Mouse (Mus musculus) midbrain, postnatal 0 days (tissue): Measurements from ENCODE around the gene Pofut2. TPM values are rescaled to one million over a fixed set of nuclear protein-coding genes. Genes with fewer than 3 reads are reported as not detected.

Experiments used
- ATAC-seq: fragments of 200-750 bp; cut with Nextera tagmentation; 2 replicates; pipeline ENCODE4 v1.8.0; 2017; ENCODE audit warnings: moderate number of reproducible peaks, mild to moderate bottlenecking, moderate TSS enrichment, moderate library complexity; ENCODE audit not compliant: low FRiP score
- DNase-seq: peaks from one replicate; pipeline ENCODE4 v3.0.0-alpha.2; 2015; ENCODE audit warnings: low spot score
- H3K27ac ChIP-seq: fragments of 300-500 bp; sonication (generic); 2 replicates; pipeline ENCODE4 v1.5.1; 2014; ENCODE audit warnings: low read depth, mild to moderate bottlenecking, low read length, mixed read lengths
- H3K27me3 ChIP-seq: fragments of 300-500 bp; sonication (generic); 2 replicates; pipeline ENCODE4 v1.6.1; 2014; ENCODE audit warnings: low read length, control low read depth, mixed read lengths; ENCODE audit not compliant: insufficient read depth
- H3K36me3 ChIP-seq: fragments of 300-500 bp; sonication (generic); 2 replicates; pipeline ENCODE4 v1.6.1; 2014; ENCODE audit warnings: low read length, control low read depth, mixed read lengths; ENCODE audit not compliant: insufficient read depth
- H3K4me1 ChIP-seq: fragments of 300-500 bp; sonication (generic); 2 replicates; pipeline ENCODE4 v1.6.1; 2014; ENCODE audit warnings: mild to moderate bottlenecking, control low read depth, antibody characterized with exemption, low read length, mixed read lengths; ENCODE audit not compliant: insufficient read depth
- H3K4me2 ChIP-seq: fragments of 300-500 bp; sonication (generic); 2 replicates; pipeline ENCODE4 v1.6.1; 2014; ENCODE audit warnings: low read depth, mild to moderate bottlenecking, low read length, mixed read lengths; ENCODE audit not compliant: poor library complexity, severe bottlenecking
- H3K4me3 ChIP-seq: fragments of 300-500 bp; sonication (generic); 2 replicates; pipeline ENCODE4 v1.5.1; 2014; ENCODE audit warnings: low read depth, mild to moderate bottlenecking, low read length, moderate library complexity
- H3K9ac ChIP-seq: fragments of 300-500 bp; sonication (generic); replicated peaks from 2 replicates; pipeline ENCODE4 v1.6.1; 2014; ENCODE audit warnings: mild to moderate bottlenecking, low read length, moderate library complexity, mixed read lengths; ENCODE audit not compliant: poor library complexity, severe bottlenecking
- H3K9me3 ChIP-seq: fragments of 300-500 bp; sonication (generic); 2 replicates; pipeline ENCODE4 v1.6.1; 2016; ENCODE audit warnings: low read length, control low read depth
- CTCF ChIP-seq: IDR thresholded peaks from 2 replicates; pipeline ENCODE4 v1.5.1; 2016; ENCODE audit warnings: antibody characterized with exemption, mild to moderate bottlenecking
- WGBS: fragments of 180-500 bp; shearing (Covaris S2); extraction: QIAGEN DNeasy Blood & Tissue Kit; methylation state at CpG from one replicate; pipeline ENCODE4 v1.1.7; 2014; 5-methylcytosine and 5-hydroxymethylcytosine counted together
- polyA plus RNA-seq: library from polyadenylated mRNA; unstranded; fragments of >200 nt; fragmentation: Nextera tagmentation; extraction: Ambion mirVana; gene quantifications from 2 replicates; pipeline ENCODE4 v1.2.1, GENCODE M21; 2015
- total RNA-seq: library from RNA; depleted of rRNA; stranded (reverse); fragments of >200 nt; gene quantifications from 2 replicates; pipeline ENCODE4 v1.2.3, GENCODE M21; 2014

Pofut2 gene
- total and polyA plus RNA-seq, 2 experiments from 2014 or later, result 43.2 to 49.9 TPM

DNA sequence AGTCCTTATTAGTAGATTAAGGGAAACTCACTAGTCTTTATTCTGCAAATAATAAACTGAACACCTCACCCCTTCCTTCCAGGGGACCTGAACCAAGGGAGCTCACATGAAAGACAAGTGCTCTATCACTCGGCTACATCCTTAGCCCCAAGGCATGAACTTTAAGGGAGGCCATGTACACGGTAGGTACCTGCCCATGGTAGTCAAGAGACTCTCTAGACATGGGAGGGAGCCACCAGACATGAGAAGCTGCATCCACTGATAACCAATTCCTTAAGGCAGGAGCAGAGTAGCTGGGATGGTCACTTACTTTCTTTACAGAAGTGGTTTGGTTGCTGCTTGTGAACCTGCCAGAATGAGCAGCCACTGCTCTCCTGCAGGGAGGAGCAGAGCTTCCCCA, 40.2 kb downstream of the Pofut2 start:
- no peak for DNase-seq
- 84% methylated on average over 2 of the region's 2 CpGs for WGBS
- no peak for TF ChIP-seq CTCF
- Histone ChIP-seq H3K36me3 (peaks cover 40% of the 10 kb centered on the region), H3K4me3 (no peak overlapping the region), H3K27ac (no peak overlapping the region), H3K4me1 (no peaks in the 10 kb centered on the region), H3K27me3 (no peaks in the 10 kb centered on the region), H3K4me2 (no peak overlapping the region), H3K9ac (no peak overlapping the region), H3K9me3 (no peaks in the 10 kb centered on the region)
- ATAC-seq, result no peak

DNA sequence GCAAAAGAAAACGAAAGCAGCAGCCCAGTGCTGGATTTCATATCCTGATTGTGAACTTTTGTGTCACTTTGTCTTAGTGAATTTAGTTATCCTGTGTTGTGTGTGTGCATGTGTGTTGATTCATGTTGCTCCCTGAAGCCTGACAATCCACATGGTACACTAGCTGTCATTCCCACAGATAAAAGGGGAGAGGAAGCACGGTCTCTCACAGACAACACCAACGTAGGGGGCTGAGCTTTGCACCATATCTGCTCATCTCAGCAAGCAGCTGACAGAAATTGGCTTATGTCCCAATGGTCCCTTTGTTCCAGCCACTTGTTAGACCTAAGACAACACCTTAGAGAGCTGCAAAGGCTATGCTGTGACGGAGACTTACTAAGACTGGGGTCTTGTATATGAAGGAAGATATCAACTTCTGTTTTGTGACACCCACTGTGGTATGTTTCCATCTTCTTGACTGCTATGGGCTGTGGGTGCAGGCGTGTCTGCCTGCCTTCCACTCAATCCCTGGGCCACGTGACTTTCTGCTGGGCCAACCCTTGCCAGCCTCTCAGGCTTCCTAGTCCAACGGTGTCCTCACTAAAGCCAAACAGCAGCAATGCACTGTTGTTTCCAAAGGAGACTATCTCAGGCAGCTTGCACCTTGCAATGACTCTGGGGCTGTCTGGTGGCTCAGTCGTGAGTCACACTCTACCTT, 41.4 kb downstream of the Pofut2 start:
- no peak overlapping the region for H3K27ac ChIP-seq
- H3K4me1 ChIP-seq, result no peaks in the 10 kb centered on the region
- no peak overlapping the region for H3K4me3 ChIP-seq
- no peak overlapping the region for H3K4me2 ChIP-seq
- ATAC-seq (no peak), DNase-seq (no peak)
- H3K36me3 ChIP-seq, result peaks cover 29% of the 10 kb centered on the region
- WGBS, result 85% methylated on average over 8 of the region's 8 CpGs
- H3K9ac ChIP-seq, result no peak overlapping the region
- no peaks in the 10 kb centered on the region for H3K9me3 ChIP-seq
- no peaks in the 10 kb centered on the region for H3K27me3 ChIP-seq
- TF ChIP-seq CTCF, result no peak

DNA sequence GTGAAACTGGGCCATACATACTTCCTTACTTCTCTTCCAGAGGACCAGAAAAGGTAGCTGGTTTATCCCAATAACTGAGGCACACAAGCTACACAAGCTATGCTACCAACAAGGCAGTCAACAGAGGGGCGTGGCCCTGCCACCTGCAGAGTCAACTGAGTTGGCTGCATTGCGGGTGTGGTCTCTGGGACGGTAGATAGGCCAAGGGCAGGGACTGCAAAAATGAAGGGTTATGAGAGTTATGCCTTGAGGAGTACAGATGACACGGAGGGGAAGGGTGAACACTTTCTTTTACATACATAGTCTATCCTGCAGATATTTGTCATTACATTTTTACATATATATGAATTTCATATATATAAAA, 41.9 kb downstream of the Pofut2 start:
- no peaks in the 10 kb centered on the region for H3K9me3 ChIP-seq
- no peak overlapping the region for H3K9ac ChIP-seq
- H3K27me3 ChIP-seq, result no peaks in the 10 kb centered on the region
- WGBS, result 86% methylated on average over 4 of the region's 4 CpGs
- H3K4me1 ChIP-seq, result no peaks in the 10 kb centered on the region
- no peak for DNase-seq
- no peak for TF ChIP-seq CTCF
- peaks cover 25% of the 10 kb centered on the region for H3K36me3 ChIP-seq
- H3K27ac ChIP-seq, result no peak overlapping the region
- H3K4me3 ChIP-seq, result no peak overlapping the region
- no peak overlapping the region for H3K4me2 ChIP-seq
- no peak for ATAC-seq

DNA sequence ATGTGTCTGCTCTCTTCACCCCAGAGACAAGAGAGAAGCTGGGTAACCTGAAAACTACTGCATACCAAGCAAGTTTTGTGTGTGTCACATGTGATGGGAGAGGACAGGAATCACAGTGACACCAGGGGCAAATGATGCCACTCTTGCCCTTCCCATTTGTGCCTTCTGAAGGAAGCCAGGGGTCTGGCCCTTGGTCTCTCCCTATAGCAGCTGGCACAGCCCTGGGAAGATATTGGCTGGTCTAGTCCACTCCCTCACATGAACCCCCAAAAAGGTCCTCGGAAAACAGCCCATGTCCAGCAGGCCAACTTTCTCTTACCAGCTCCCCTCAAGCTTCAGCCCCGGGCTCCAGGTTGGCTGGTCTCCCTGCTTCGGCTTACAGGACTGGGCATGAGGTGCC, 45.3 kb downstream of the Pofut2 start:
- Histone ChIP-seq H3K4me3 (no peak overlapping the region), H3K9ac (no peak overlapping the region), H3K4me1 (no peaks in the 10 kb centered on the region), H3K27me3 (no peaks in the 10 kb centered on the region), H3K9me3 (no peaks in the 10 kb centered on the region), H3K4me2 (no peak overlapping the region), H3K36me3 (peaks cover 11% of the 10 kb centered on the region), H3K27ac (0 out of 2 replicates have a peak overlapping the region, but pooled peaks have one; percentile 57)
- DNase-seq (no peak), ATAC-seq (no peak)
- no peak for TF ChIP-seq CTCF
- 58% methylated on average over 3 of the region's 3 CpGs for WGBS

DNA sequence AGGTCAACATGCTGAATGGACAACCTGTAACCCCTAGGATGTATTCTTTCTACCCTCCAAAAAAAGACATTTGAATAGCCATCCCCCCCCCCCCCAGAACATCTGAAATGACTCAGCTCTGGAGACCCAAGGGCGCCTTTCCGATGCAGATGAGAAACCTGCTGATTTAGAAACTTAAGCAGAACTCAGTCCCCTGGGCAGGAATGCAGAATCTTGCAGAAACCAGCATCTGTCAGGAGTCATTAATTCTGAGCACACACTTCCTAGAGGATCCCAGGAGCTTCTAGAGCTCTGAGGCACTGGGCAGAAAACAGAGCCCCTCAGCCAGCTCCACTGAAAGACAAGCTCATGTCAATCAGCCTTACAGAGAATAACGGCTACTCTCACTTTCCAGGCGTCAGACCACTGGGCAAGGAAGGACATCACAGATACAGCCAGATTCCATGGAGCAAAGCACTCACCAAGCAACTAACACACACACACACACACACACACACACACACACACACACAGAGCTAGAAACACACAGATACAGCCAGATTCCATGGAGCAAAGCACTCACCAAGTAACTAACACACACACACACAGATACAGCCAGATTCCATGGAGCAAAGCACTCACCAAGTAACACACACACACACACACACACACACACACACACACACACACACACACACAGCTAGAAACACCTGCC, 46.0 kb downstream of the Pofut2 start:
- H3K27ac ChIP-seq, result peak overlapping the region; percentile 57; the same call in 1 of the 2 replicates
- no peak overlapping the region for H3K9ac ChIP-seq
- peak; percentile 80 for ATAC-seq
- H3K4me3 ChIP-seq, result no peak overlapping the region
- H3K4me2 ChIP-seq, result no peak overlapping the region
- no peaks in the 10 kb centered on the region for H3K4me1 ChIP-seq
- peaks cover 11% of the 10 kb centered on the region for H3K36me3 ChIP-seq
- 13% methylated on average over 4 of the region's 4 CpGs for WGBS
- H3K9me3 ChIP-seq, result no peaks in the 10 kb centered on the region
- DNase-seq, result peak; percentile 70
- TF ChIP-seq CTCF, result no peak
- H3K27me3 ChIP-seq, result no peaks in the 10 kb centered on the region

DNA sequence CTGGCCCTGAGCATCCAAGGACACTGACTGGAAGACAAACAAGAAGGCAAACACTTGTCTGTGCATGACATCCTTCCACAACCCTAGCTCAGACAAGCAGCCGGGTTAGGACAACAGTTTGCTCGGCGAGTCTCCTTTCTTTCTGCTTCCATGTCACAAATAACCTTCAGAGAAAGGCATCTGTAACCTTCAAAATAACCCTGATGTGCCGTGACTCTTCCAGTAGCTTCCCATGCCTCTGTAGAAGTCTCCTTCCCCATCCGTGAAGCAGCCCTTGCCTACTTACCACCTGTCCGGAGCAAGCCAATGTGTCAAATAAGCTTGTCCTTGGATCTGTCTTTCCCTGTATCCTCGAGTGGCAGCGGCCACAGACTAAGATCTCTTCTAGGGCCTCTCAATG, 46.7 kb downstream of the Pofut2 start:
- no peak for TF ChIP-seq CTCF
- Histone ChIP-seq H3K4me3 (no peak overlapping the region), H3K9ac (no peak overlapping the region), H3K27me3 (no peaks in the 10 kb centered on the region), H3K4me1 (no peaks in the 10 kb centered on the region), H3K36me3 (peaks cover 10% of the 10 kb centered on the region), H3K27ac (peak overlapping the region; percentile 57; the same call in 1 of the 2 replicates), H3K9me3 (no peaks in the 10 kb centered on the region), H3K4me2 (no peak overlapping the region)
- ATAC-seq (no peak), DNase-seq (no peak)
- 84% methylated on average over 8 of the region's 8 CpGs for WGBS
